Mouse (Mus musculus) lung, postnatal 0 days (tissue): ENCODE results near the gene Glrp1.

Experiments used
- CTCF ChIP-seq: IDR thresholded peaks from 2 replicates; pipeline ENCODE4 v1.5.1; 2016; ENCODE audit warnings: antibody characterized with exemption, mild to moderate bottlenecking
- EP300 ChIP-seq: IDR thresholded peaks from 2 replicates; pipeline ENCODE4 v1.6.1; 2016; ENCODE audit warnings: antibody characterized with exemption, mild to moderate bottlenecking, control low read depth

- TF ChIP-seq CTCF: no peak
- TF ChIP-seq EP300: peak; percentile 51; the same call in 1 of the 2 replicates
These were observed 24.2 kb upstream of the Glrp1 start for GRCm38 (mm10) chr1:88534091-88534490.
